Mouse (Mus musculus) intestine, embryonic 16.5 days (tissue): Measurements from ENCODE around the gene Aldh1l1. TPM values are rescaled to one million over a fixed set of nuclear protein-coding genes. Genes with fewer than 3 reads are reported as not detected.
A peak's percentile ranks its signal among the peaks of the same experiment; 100 is the strongest.

ENCODE experiments used
- ATAC-seq: fragments of 200-750 bp; cut with Nextera tagmentation; 2 replicates; pipeline ENCODE4 v1.8.0; 2017; ENCODE audit warnings: moderate TSS enrichment, moderate library complexity
- H3K27ac ChIP-seq: fragments of 300-500 bp; sonication (generic); 2 replicates; pipeline ENCODE4 v1.5.1; 2014; ENCODE audit warnings: mild to moderate bottlenecking, low read length
- H3K27me3 ChIP-seq: fragments of 300-500 bp; sonication (generic); replicated peaks from 2 replicates; pipeline ENCODE4 v1.6.1; 2014; ENCODE audit warnings: low read length, control low read depth, mixed read lengths; ENCODE audit not compliant: control insufficient read depth, insufficient read depth
- H3K36me3 ChIP-seq: fragments of 300-500 bp; sonication (generic); 2 replicates; pipeline ENCODE4 v1.6.1; 2014; ENCODE audit warnings: low read length, control low read depth; ENCODE audit not compliant: control insufficient read depth, insufficient read depth
- H3K4me1 ChIP-seq: fragments of 300-500 bp; sonication (generic); 2 replicates; pipeline ENCODE4 v1.6.1; 2014; ENCODE audit warnings: low read length, control low read depth, mixed read lengths; ENCODE audit not compliant: control insufficient read depth, insufficient read depth
- H3K4me2 ChIP-seq: fragments of 300-500 bp; sonication (generic); 2 replicates; pipeline ENCODE4 v1.6.1; 2014; ENCODE audit warnings: low read depth, low read length, control low read depth
- H3K4me3 ChIP-seq: fragments of 300-500 bp; sonication (generic); 2 replicates; pipeline ENCODE4 v1.5.1; 2014; ENCODE audit warnings: mild to moderate bottlenecking, low read length
- H3K9ac ChIP-seq: fragments of 300-500 bp; sonication (generic); 2 replicates; pipeline ENCODE4 v1.6.1; 2014; ENCODE audit warnings: low read depth, low read length
- H3K9me3 ChIP-seq: fragments of 300-500 bp; sonication (generic); 2 replicates; pipeline ENCODE4 v1.6.1; 2016; ENCODE audit warnings: low read length, control low read depth; ENCODE audit not compliant: control insufficient read depth
- WGBS: fragments of 180-500 bp; shearing (Covaris S2); extraction: QIAGEN DNeasy Blood & Tissue Kit; methylation state at CpG from one replicate; pipeline ENCODE4 v1.1.7; 2014; 5-methylcytosine and 5-hydroxymethylcytosine counted together
- polyA plus RNA-seq: library from polyadenylated mRNA; unstranded; fragments of >200 nt; fragmentation: Nextera tagmentation; extraction: Ambion mirVana; gene quantifications from 2 replicates; pipeline ENCODE4 v1.2.1, GENCODE M21; 2015

The Aldh1l1 gene
- polyA plus RNA-seq = 27.4 and 32.7 TPM in 2 replicates

GRCm38 (mm10) chr6:90486176-90486921, at the start of gene Aldh1l1:
Gene Aldh1l1, plus strand, starts transcription at chr6:90486427.
- no peaks in the 10 kb centered on the region for H3K36me3 ChIP-seq
- H3K4me1 ChIP-seq = no peaks in the 10 kb centered on the region
- no peaks in the 10 kb centered on the region for H3K27me3 ChIP-seq
- WGBS = 79% methylated on average over 12 of the region's 12 CpGs
- H3K4me3 ChIP-seq = no peak within 1 kb of the TSS
- no peak within 1 kb of the TSS for H3K27ac ChIP-seq
- no peaks in the 10 kb centered on the region for H3K9me3 ChIP-seq
- no peak within 1 kb of the TSS for H3K9ac ChIP-seq
- no peak within 1 kb of the TSS for H3K4me2 ChIP-seq
- ATAC-seq = no peak

- H3K9ac ChIP-seq = no peak overlapping the region
- no peak overlapping the region for H3K4me3 ChIP-seq
- H3K27ac ChIP-seq = no peak overlapping the region
- H3K4me1 ChIP-seq = no peaks in the 10 kb centered on the region
- 87% methylated on average over 3 of the region's 3 CpGs for WGBS
- H3K9me3 ChIP-seq = no peaks in the 10 kb centered on the region
- ATAC-seq = no peak
- no peak overlapping the region for H3K4me2 ChIP-seq
- H3K27me3 ChIP-seq = no peaks in the 10 kb centered on the region
- no peaks in the 10 kb centered on the region for H3K36me3 ChIP-seq
These were observed 49.2 kb upstream of the Aldh1l1 start for GRCm38 (mm10) chr6:90437041-90437440.

GRCm38 (mm10) chr6:90446883-90447282, 39.3 kb upstream of the Aldh1l1 start:
- Histone ChIP-seq H3K4me2 (no peak overlapping the region), H3K27ac (no peak overlapping the region), H3K9me3 (no peaks in the 10 kb centered on the region), H3K4me1 (no peaks in the 10 kb centered on the region), H3K9ac (no peak overlapping the region), H3K4me3 (no peak overlapping the region), H3K27me3 (no peaks in the 10 kb centered on the region), H3K36me3 (no peaks in the 10 kb centered on the region)
- WGBS = 54% methylated on average over 4 of the region's 4 CpGs
- ATAC-seq = no peak

- ATAC-seq = no peak
- 19% methylated on average over 7 of the region's 7 CpGs for WGBS
- Histone ChIP-seq H3K4me1 (no peaks in the 10 kb centered on the region), H3K4me3 (no peak overlapping the region), H3K4me2 (no peak overlapping the region), H3K27ac (no peak overlapping the region), H3K27me3 (no peaks in the 10 kb centered on the region), H3K9me3 (no peaks in the 10 kb centered on the region), H3K9ac (no peak overlapping the region), H3K36me3 (no peaks in the 10 kb centered on the region)
These were observed 36.0 kb upstream of the Aldh1l1 start for GRCm38 (mm10) chr6:90450179-90450578.

GRCm38 (mm10) chr6:90450697-90451096, 35.5 kb upstream of the Aldh1l1 start:
- H3K36me3 ChIP-seq = no peaks in the 10 kb centered on the region
- no peaks in the 10 kb centered on the region for H3K4me1 ChIP-seq
- no peak overlapping the region for H3K4me2 ChIP-seq
- WGBS = 63% methylated on average over 5 of the region's 5 CpGs
- no peak overlapping the region for H3K9ac ChIP-seq
- H3K9me3 ChIP-seq = no peaks in the 10 kb centered on the region
- peak; percentile 28; the same call in 1 of the 2 replicates for ATAC-seq
- H3K27me3 ChIP-seq = no peaks in the 10 kb centered on the region
- H3K4me3 ChIP-seq = no peak overlapping the region
- no peak overlapping the region for H3K27ac ChIP-seq

- no peaks in the 10 kb centered on the region for H3K4me1 ChIP-seq
- no peak overlapping the region for H3K9ac ChIP-seq
- no peaks in the 10 kb centered on the region for H3K36me3 ChIP-seq
- H3K4me2 ChIP-seq = no peak overlapping the region
- no peak overlapping the region for H3K4me3 ChIP-seq
- no peaks in the 10 kb centered on the region for H3K27me3 ChIP-seq
- H3K9me3 ChIP-seq = no peaks in the 10 kb centered on the region
- 90% methylated on average over 5 of the region's 5 CpGs for WGBS
- H3K27ac ChIP-seq = no peak overlapping the region
- no peak; the same call in 1 of the 2 replicates for ATAC-seq
These were observed 34.7 kb upstream of the Aldh1l1 start for GRCm38 (mm10) chr6:90451512-90451911.

GRCm38 (mm10) chr6:90452603-90453002, 33.6 kb upstream of the Aldh1l1 start:
- no peaks in the 10 kb centered on the region for H3K4me1 ChIP-seq
- no peak overlapping the region for H3K27ac ChIP-seq
- ATAC-seq = no peak
- no peak overlapping the region for H3K9ac ChIP-seq
- H3K27me3 ChIP-seq = no peaks in the 10 kb centered on the region
- no peaks in the 10 kb centered on the region for H3K36me3 ChIP-seq
- no peak overlapping the region for H3K4me2 ChIP-seq
- no peak overlapping the region for H3K4me3 ChIP-seq
- no peaks in the 10 kb centered on the region for H3K9me3 ChIP-seq

- Histone ChIP-seq H3K27ac (no peak overlapping the region), H3K4me1 (no peaks in the 10 kb centered on the region), H3K9me3 (no peaks in the 10 kb centered on the region), H3K36me3 (no peaks in the 10 kb centered on the region), H3K4me2 (no peak overlapping the region), H3K27me3 (no peaks in the 10 kb centered on the region), H3K4me3 (no peak overlapping the region), H3K9ac (no peak overlapping the region)
- ATAC-seq = no peak
- WGBS = 87% methylated on average over 5 of the region's 5 CpGs
These were observed 32.5 kb upstream of the Aldh1l1 start for GRCm38 (mm10) chr6:90453751-90454150.

- Histone ChIP-seq H3K9me3 (no peaks in the 10 kb centered on the region), H3K4me1 (no peaks in the 10 kb centered on the region), H3K4me3 (no peak overlapping the region), H3K27ac (no peak overlapping the region), H3K27me3 (peaks cover 12% of the 10 kb centered on the region), H3K36me3 (no peaks in the 10 kb centered on the region), H3K4me2 (no peak overlapping the region), H3K9ac (no peak overlapping the region)
- 83% methylated on average over 2 of the region's 2 CpGs for WGBS
- ATAC-seq = no peak
These were observed 28.8 kb upstream of the Aldh1l1 start for GRCm38 (mm10) chr6:90457421-90457820.

- H3K4me2 ChIP-seq = no peak overlapping the region
- no peak overlapping the region for H3K27ac ChIP-seq
- H3K27me3 ChIP-seq = peaks cover 16% of the 10 kb centered on the region
- H3K4me1 ChIP-seq = peaks cover 12% of the 10 kb centered on the region
- no peak overlapping the region for H3K9ac ChIP-seq
- H3K4me3 ChIP-seq = no peak overlapping the region
- WGBS = 48% methylated on average over 2 of the region's 2 CpGs
- no peaks in the 10 kb centered on the region for H3K36me3 ChIP-seq
- ATAC-seq = no peak
- H3K9me3 ChIP-seq = no peaks in the 10 kb centered on the region
These were observed 25.0 kb upstream of the Aldh1l1 start for GRCm38 (mm10) chr6:90461181-90461580.
